Mouse (Mus musculus) bone marrow macrophage, adult 2 months (primary cell): ENCODE results near the gene Apoc2.

Experiments used
- CTCF ChIP-seq: IDR thresholded peaks from 2 replicates; pipeline ENCODE4 v1.5.1; 2012; ENCODE audit warnings: low read depth, mild to moderate bottlenecking, low read length, moderate library complexity
- POLR2A ChIP-seq: IDR thresholded peaks from 2 replicates; pipeline ENCODE4 v1.6.1; 2012; ENCODE audit warnings: mild to moderate bottlenecking, low read depth, low read length, borderline replicate concordance

DNA sequence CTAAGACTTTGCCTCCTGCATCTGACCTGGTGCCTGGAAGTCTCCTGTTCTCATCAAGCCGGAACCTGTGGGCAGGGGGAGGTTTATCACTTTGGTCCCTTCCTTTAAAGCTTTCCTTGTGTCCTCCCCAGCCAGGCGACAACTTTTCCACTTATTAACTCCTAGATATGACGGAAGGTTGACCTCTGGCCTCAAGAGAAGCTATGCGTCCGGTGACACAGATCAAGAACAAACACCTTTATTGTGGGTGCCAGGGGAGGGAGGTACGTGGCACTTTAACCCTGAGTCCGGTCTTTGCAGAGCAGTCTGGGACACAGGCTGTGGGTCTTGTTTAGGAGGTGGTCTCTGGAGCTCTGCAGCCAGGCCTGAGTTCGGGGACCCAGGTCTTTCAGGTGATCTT, at the start of gene Apoc2:
- TF ChIP-seq POLR2A (no peak), CTCF (no peak)
